Mouse (Mus musculus) testis, adult 10 weeks (tissue): ENCODE measurements around the gene Klk1b3. TPM values are rescaled to one million over a fixed set of nuclear protein-coding genes. Genes with fewer than 3 reads are reported as not detected.

Experiments used
- polyA plus RNA-seq: library from polyadenylated mRNA; stranded (reverse); fragments of 350-450 nt; fragmentation: Illumina TruSeq; extraction: RNeasy Lipid Tissue Mini Kit (QIAGEN cat#74804); gene quantifications from one replicate; pipeline ENCODE4 v1.2.3, GENCODE M21; 2014; ENCODE audit warnings: low read depth, low replicate concordance

Klk1b3 gene
- polyA plus RNA-seq = 2.6 TPM

DNA sequence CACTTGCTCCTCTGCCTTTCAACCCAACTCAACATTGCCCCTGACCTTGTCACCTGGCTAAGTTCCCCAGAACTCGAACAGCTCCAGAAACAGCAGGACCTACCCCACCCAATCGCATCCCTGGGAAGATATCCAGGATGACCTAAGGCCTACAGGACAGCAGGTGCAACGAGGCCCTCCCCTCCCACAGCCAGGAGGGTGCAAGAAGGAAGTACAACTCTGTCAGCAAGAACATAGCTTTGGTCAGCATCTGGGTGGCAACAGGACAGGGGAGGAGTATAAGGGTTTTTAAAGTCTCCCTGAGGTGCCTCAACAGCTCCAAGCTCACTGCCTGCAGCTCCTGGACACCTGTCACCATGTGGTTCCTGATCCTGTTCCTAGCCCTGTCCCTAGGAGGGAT, at the start of gene Klk1b3:
Klk1b3 (plus strand) TSS at position 301 of the 400 bp plus-strand sequence.

DNA sequence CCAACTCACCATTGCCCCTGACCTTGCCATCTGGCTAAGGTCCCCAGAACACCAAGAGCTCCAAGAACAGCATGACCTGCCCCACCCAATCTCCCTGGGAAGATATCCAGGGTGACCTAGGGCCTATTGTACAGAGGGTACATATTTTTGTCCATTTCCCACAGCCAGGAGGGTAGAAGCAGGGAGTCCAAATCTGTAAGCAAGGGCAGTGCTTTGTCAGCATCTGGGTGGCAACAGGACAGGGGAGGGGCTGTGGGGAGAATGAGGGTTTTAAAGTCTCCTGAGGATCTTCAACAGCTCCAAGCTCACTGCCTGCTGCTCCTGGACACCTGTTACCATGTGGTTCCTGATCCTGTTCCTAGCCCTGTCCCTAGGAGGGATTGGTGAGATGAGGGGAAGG, 10.1 kb upstream of the Klk1b3 start, which contains the start of gene Klk1b24:
Klk1b24 (plus strand) TSS at position 301 of the 400 bp plus-strand sequence.

DNA sequence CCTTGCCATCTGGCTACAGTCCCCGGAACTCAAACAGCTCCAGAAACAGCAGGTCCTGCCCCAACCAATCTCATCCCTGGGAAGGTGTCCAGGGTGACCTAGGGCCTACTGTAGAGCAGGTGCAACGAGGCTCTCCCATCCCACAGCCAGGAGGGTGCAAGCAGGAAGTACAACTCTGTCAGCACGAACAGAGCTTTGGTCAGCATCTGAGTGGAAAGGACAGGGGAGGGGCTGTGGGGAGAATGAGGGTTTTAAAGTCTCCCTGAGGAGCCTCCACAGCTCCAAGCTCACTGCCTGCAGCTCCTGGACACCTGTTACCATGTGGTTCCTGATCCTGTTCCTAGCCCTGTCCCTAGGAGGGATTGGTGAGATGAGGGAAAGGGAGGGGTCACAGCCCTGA, 9.1 kb downstream of the Klk1b3 start, which contains the start of gene Klk1b4:
Klk1b4 (plus strand) TSS at position 301 of the 400 bp plus-strand sequence.

DNA sequence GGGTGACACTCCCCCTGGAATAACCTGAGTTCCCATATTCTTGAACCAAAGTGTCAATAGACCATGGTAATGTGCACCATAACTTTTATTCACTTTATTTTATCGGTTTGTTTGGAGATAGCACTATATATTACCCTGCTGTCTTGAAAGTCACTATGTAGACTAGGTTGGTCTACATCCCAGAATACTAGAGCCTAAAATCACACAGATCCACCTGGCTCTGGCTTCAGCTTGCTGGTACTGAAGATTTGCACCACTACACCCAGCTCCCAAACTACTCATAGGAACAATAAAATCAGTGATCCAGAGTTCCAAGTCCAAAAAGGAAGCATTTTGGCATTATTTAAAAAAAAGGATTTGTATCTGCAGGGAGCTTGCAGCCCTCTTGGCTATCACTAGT, 17.7 kb downstream of the Klk1b3 start, which contains the start of gene Klk1b5:
Klk1b5 (plus strand) TSS at position 301 of the 400 bp plus-strand sequence.

DNA sequence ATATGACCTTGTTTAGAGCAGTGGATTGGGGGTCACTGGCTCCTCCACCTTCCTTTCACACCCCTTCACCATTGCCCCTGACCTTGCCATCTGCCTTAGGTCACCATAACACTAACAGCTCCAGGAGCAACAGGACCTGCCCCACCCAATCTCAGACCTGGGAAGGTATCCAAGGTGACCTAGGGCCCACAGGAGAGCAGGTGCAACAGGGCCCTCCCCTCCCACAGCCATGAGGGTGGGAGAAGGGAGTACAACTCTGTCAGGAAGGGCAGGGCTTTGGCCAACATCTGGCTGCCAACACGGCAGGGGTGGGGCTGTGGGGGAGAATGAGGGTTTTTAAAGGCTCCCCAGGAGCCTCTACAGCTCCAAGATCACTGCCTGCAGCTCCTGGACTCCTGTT, 27.1 kb downstream of the Klk1b3 start, which contains the start of gene Klk1:
Klk1 (plus strand) TSS at position 285 of the 400 bp plus-strand sequence.

DNA sequence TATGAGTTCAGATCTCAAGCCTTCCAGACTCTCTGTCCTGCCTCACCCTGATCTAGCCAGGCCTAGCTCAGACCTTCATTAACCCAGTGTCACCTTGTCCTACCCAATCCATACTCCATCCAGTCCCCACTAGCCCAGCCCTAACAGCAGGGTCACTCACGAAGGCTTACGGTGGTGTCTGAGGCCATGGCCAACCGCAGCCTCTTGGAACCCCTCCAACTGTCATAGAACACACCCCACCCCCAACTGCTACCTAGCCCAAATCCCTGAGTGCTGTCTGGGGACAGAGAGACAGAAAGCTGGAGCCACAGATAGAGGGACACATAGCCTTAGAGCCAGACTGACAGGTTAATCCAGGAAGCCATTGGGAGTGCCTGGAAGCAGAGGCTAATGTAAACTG, 37.9 kb downstream of the Klk1b3 start, which contains the start of gene Gm36864:
Gm36864 (plus strand) TSS at position 269 of the 400 bp plus-strand sequence.

DNA sequence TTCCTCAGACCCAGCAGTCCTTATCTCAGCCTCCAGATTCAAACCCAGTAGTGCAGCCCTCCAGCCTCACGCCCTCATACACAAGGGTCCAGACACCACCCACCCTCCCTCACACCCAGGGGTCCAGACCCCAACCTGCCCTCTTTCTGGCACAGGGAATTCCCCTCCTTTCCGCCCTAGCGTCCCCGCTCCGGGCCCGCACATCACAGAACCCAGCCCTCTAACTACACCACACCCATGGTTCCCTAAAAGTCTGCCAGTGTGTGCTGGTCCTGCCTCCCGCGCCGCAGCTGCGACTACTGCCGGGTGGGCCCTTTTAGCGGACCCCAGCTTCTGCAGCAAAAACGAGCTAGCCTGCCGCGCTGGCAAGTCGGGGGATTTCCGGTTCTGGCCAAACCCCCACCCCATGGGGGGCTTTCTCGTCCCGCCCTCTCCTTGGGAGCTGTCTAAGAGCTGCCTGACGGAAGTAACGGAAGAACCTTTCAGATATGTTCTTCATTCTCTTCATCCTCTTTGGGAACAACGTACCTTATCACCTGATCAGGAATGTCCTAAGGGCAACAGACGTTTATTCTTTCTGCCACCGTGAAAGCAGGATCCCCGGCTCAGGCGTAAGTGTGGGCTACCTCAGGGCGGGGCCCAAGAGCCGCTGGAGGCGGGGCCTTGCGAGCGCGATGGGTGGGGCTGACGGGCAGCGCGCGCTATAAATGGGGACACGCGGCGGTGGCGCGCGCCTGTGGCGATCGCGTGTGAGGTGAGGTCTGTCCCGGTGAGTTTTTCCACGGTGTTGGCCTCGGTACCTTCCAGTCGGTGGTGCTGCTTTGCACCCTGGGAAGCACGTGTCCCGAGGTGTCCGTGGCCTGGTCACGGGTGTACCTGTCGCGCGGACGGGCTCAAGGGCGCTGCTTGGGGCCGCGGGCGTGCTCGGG, 48.3 kb downstream of the Klk1b3 start, which contains the start of the genes 1700028J19Rik and 2410002F23Rik:
1700028J19Rik (minus strand) TSS at position 641 of the 929 bp plus-strand sequence.
2410002F23Rik (plus strand) TSS at position 668 of the 929 bp plus-strand sequence.

Other genes starting within 250 kb of the Klk1b3 start
- gene Klk1b8, start 247.5 kb upstream of the Klk1b3 start, polyA plus RNA-seq = 120 TPM
- gene Klk1b1, start 231.4 kb upstream of the Klk1b3 start, polyA plus RNA-seq = not detected
- 11.7 TPM for gene Klk1b9, start 222.1 kb upstream of the Klk1b3 start, polyA plus RNA-seq
- not detected for gene Klk1b11, start 202.3 kb upstream of the Klk1b3 start, polyA plus RNA-seq
- gene Klk1b26, start 186.0 kb upstream of the Klk1b3 start, polyA plus RNA-seq = 6.9 TPM
- gene Klk1b27, start 145.9 kb upstream of the Klk1b3 start, polyA plus RNA-seq = 7.8 TPM
- 28.5 TPM for gene Klk1b21, start 95.9 kb upstream of the Klk1b3 start, polyA plus RNA-seq
- gene Klk1b22, start 85.5 kb upstream of the Klk1b3 start, polyA plus RNA-seq = 6.4 TPM
- gene Klk1b16, start 61.4 kb upstream of the Klk1b3 start, polyA plus RNA-seq = 0.99 TPM
- 10.9 TPM for gene Klk1b24, start 10.0 kb upstream of the Klk1b3 start, polyA plus RNA-seq
- not detected for gene Klk1b4, start 9.2 kb downstream of the Klk1b3 start, polyA plus RNA-seq
- 0.64 TPM for gene Klk1b5, start 17.8 kb downstream of the Klk1b3 start, polyA plus RNA-seq
- gene Klk1, start 27.2 kb downstream of the Klk1b3 start, polyA plus RNA-seq = 1.4 TPM
- gene Gm36864, start 38.0 kb downstream of the Klk1b3 start, polyA plus RNA-seq = 76.3 TPM
- gene 1700028J19Rik, start 48.5 kb downstream of the Klk1b3 start, polyA plus RNA-seq = 52.1 TPM
- 32.7 TPM for gene 2410002F23Rik, start 48.5 kb downstream of the Klk1b3 start, polyA plus RNA-seq
- gene Acp4, start 59.2 kb downstream of the Klk1b3 start, polyA plus RNA-seq = not detected
- gene Gm15517, start 63.3 kb downstream of the Klk1b3 start, polyA plus RNA-seq = 13.7 TPM
- 0.48 TPM for gene Clec11a, start 108.7 kb downstream of the Klk1b3 start, polyA plus RNA-seq
- 0.31 TPM for gene Shank1, start 112.1 kb downstream of the Klk1b3 start, polyA plus RNA-seq
- 0.07 TPM for gene Syt3, start 185.9 kb downstream of the Klk1b3 start, polyA plus RNA-seq
- gene 1700008O03Rik, start 187.6 kb downstream of the Klk1b3 start, polyA plus RNA-seq = 1.1 TPM
- gene Lrrc4b, start 230.8 kb downstream of the Klk1b3 start, polyA plus RNA-seq = not detected